Mouse (Mus musculus) midbrain, embryonic 16.5 days (tissue): ENCODE data around the gene Cldn34b2. TPM values are rescaled to one million over a fixed set of nuclear protein-coding genes. Genes with fewer than 3 reads are reported as not detected.
"Not testable (repeated sequence)": the region's sequence is repeated elsewhere in the genome, so short reads cannot be mapped to it uniquely, and the experiment has no call there.

Source experiments
- ATAC-seq: fragments of 200-750 bp; cut with Nextera tagmentation; 2 replicates; pipeline ENCODE4 v1.8.0; 2017; ENCODE audit warnings: moderate TSS enrichment
- H3K27ac ChIP-seq: fragments of 300-500 bp; sonication (generic); 2 replicates; pipeline ENCODE4 v1.5.1; 2014; ENCODE audit warnings: mild to moderate bottlenecking, low read length, mixed read lengths
- H3K27me3 ChIP-seq: fragments of 300-500 bp; sonication (generic); 2 replicates; pipeline ENCODE4 v1.6.1; 2014; ENCODE audit warnings: low read depth, low read length, mixed read lengths; ENCODE audit not compliant: control insufficient read depth, insufficient read depth
- H3K36me3 ChIP-seq: fragments of 300-500 bp; sonication (generic); 2 replicates; pipeline ENCODE4 v1.6.1; 2014; ENCODE audit warnings: mild to moderate bottlenecking, low read length, moderate library complexity, mixed read lengths; ENCODE audit not compliant: control insufficient read depth, insufficient read depth
- H3K4me1 ChIP-seq: fragments of 300-500 bp; sonication (generic); 2 replicates; pipeline ENCODE4 v1.6.1; 2014; ENCODE audit warnings: mild to moderate bottlenecking, low read length, mixed read lengths; ENCODE audit not compliant: control insufficient read depth, insufficient read depth
- H3K4me2 ChIP-seq: fragments of 300-500 bp; sonication (generic); 2 replicates; pipeline ENCODE4 v1.6.1; 2014; ENCODE audit warnings: mild to moderate bottlenecking, low read length, mixed read lengths
- H3K4me3 ChIP-seq: fragments of 300-500 bp; sonication (generic); 2 replicates; pipeline ENCODE4 v1.5.1; 2014; ENCODE audit warnings: low read depth, mild to moderate bottlenecking, low read length, moderate library complexity, mixed read lengths
- H3K9ac ChIP-seq: fragments of 300-500 bp; sonication (generic); 2 replicates; pipeline ENCODE4 v1.6.1; 2014; ENCODE audit warnings: low read depth, low read length, mixed read lengths
- H3K9me3 ChIP-seq: fragments of 300-500 bp; sonication (generic); replicated peaks from 2 replicates; pipeline ENCODE4 v1.6.1; 2014; ENCODE audit warnings: mild to moderate bottlenecking, low read length, mixed read lengths; ENCODE audit not compliant: control insufficient read depth, poor library complexity, severe bottlenecking
- WGBS: fragments of 180-500 bp; shearing (Covaris S2); extraction: QIAGEN DNeasy Blood & Tissue Kit; methylation state at CpG from one replicate; pipeline ENCODE4 v1.1.7; 2014; 5-methylcytosine and 5-hydroxymethylcytosine counted together
- polyA plus RNA-seq: library from polyadenylated mRNA; unstranded; fragments of >200 nt; fragmentation: Nextera tagmentation; extraction: Ambion mirVana; gene quantifications from 2 replicates; pipeline ENCODE4 v1.2.1, GENCODE M21; 2015

Cldn34b2 gene
- polyA plus RNA-seq, 1 experiment from 2014 or later: not detected

GRCm38 (mm10) chrX:155151868-155152267, 23.7 kb upstream of the Cldn34b2 start:
- H3K36me3 ChIP-seq: no peaks in the 10 kb centered on the region
- no peak overlapping the region for H3K27ac ChIP-seq
- 93% methylated on average over 1 of the region's 1 CpGs for WGBS
- H3K27me3 ChIP-seq: no peaks in the 10 kb centered on the region
- H3K4me1 ChIP-seq: no peaks in the 10 kb centered on the region
- H3K4me3 ChIP-seq: no peak overlapping the region
- no peak overlapping the region for H3K4me2 ChIP-seq
- H3K9me3 ChIP-seq: no peaks in the 10 kb centered on the region
- no peak for ATAC-seq
- no peak overlapping the region for H3K9ac ChIP-seq

GRCm38 (mm10) chrX:155144718-155145117, 16.5 kb upstream of the Cldn34b2 start:
- H3K9me3 ChIP-seq: no peaks in the 10 kb centered on the region
- no peak overlapping the region for H3K9ac ChIP-seq
- H3K36me3 ChIP-seq: no peaks in the 10 kb centered on the region
- no peak overlapping the region for H3K27ac ChIP-seq
- no peak overlapping the region for H3K4me3 ChIP-seq
- ATAC-seq: no peak
- no peaks in the 10 kb centered on the region for H3K27me3 ChIP-seq
- WGBS: 13% methylated on average over 3 of the region's 3 CpGs
- H3K4me1 ChIP-seq: no peaks in the 10 kb centered on the region
- no peak overlapping the region for H3K4me2 ChIP-seq

- no peak overlapping the region for H3K4me2 ChIP-seq
- H3K4me1 ChIP-seq: no peaks in the 10 kb centered on the region
- no peak overlapping the region for H3K9ac ChIP-seq
- no peak for ATAC-seq
- no peaks in the 10 kb centered on the region for H3K27me3 ChIP-seq
- no peak overlapping the region for H3K27ac ChIP-seq
- H3K9me3 ChIP-seq: no peaks in the 10 kb centered on the region
- no peaks in the 10 kb centered on the region for H3K36me3 ChIP-seq
- no peak overlapping the region for H3K4me3 ChIP-seq
Observed at GRCm38 (mm10) chrX:155098024-155098423, 30.2 kb downstream of the Cldn34b2 start.

GRCm38 (mm10) chrX:155093566-155093965, 34.6 kb downstream of the Cldn34b2 start, which contains the start of gene Magea2:
Gene Magea2 (minus strand): TSS chrX:155093666.
- H3K27ac ChIP-seq, H3K4me2 ChIP-seq, H3K4me3 ChIP-seq, H3K9me3 ChIP-seq, ATAC-seq, H3K36me3 ChIP-seq, H3K4me1 ChIP-seq, H3K27me3 ChIP-seq, H3K9ac ChIP-seq: not testable (repeated sequence)
- WGBS: 83% methylated on average over 3 of the region's 4 CpGs

- 88% methylated on average over 1 of the region's 2 CpGs for WGBS
- H3K36me3 ChIP-seq, H3K4me1 ChIP-seq, H3K9me3 ChIP-seq, H3K4me3 ChIP-seq, H3K27me3 ChIP-seq, ATAC-seq, H3K4me2 ChIP-seq, H3K9ac ChIP-seq, H3K27ac ChIP-seq: not testable (repeated sequence)
Observed at GRCm38 (mm10) chrX:155089693-155090092, 38.5 kb downstream of the Cldn34b2 start, which contains the start of gene Magea1. Gene Magea1 (minus strand): TSS chrX:155089793.

Other genes with a start within 250 kb of the Cldn34b2 start
- not detected in 2 replicates for gene Cldn34b1, start 238.1 kb downstream of the Cldn34b2 start, polyA plus RNA-seq
- gene Magea6, start 192.4 kb downstream of the Cldn34b2 start, polyA plus RNA-seq: not detected in 2 replicates
- gene Magea3, start 178.9 kb downstream of the Cldn34b2 start, polyA plus RNA-seq: not detected in 2 replicates
- gene Magea8, start 132.6 kb downstream of the Cldn34b2 start, polyA plus RNA-seq: not detected in 2 replicates
- not detected in 2 replicates for gene Magea5, start 65.3 kb downstream of the Cldn34b2 start, polyA plus RNA-seq
- not detected in 2 replicates for gene Magea1, start 38.6 kb downstream of the Cldn34b2 start, polyA plus RNA-seq
- not detected in 2 replicates for gene Magea2, start 34.7 kb downstream of the Cldn34b2 start, polyA plus RNA-seq
- 79.4 and 80.4 TPM in 2 replicates for gene Sat1, start 88.0 kb upstream of the Cldn34b2 start, polyA plus RNA-seq
- 46.9 and 49.9 TPM in 2 replicates for gene Acot9, start 134.0 kb upstream of the Cldn34b2 start, polyA plus RNA-seq
- gene Prdx4, start 212.3 kb upstream of the Cldn34b2 start, polyA plus RNA-seq: 79.1 and 82.7 TPM in 2 replicates